Mouse (Mus musculus) effector memory CD4-positive, alpha-beta T cell, adult 5 months (primary cell): ENCODE measurements around the gene Corin. TPM values are rescaled to one million over a fixed set of nuclear protein-coding genes. Genes with fewer than 3 reads are reported as not detected.

Experiments used
- polyA plus RNA-seq: library from polyadenylated mRNA; unstranded; fragments of 100-300 nt; shearing (Covaris generic); gene quantifications from one replicate; pipeline ENCODE4 v1.2.1, GENCODE M21; 2017

The Corin gene
- polyA plus RNA-seq, result 0.29 TPM

GRCm38 (mm10) chr5:72503531-72504523 lies at the start of gene Corin:
Gene Corin, minus strand, starts transcription at chr5:72504473.

Other genes starting within 250 kb of the Corin start
- gene Nfxl1, start 55.2 kb upstream of the Corin start, polyA plus RNA-seq, result 11.4 TPM
- not detected for gene Zar1, start 76.8 kb upstream of the Corin start, polyA plus RNA-seq
- gene Gm5868, start 83.1 kb upstream of the Corin start, polyA plus RNA-seq, result not detected
- 0.26 TPM for gene Cnga1, start 139.8 kb upstream of the Corin start, polyA plus RNA-seq
- 7.8 TPM for gene Nipal1, start 143.3 kb upstream of the Corin start, polyA plus RNA-seq
- 120 TPM for gene Txk, start 248.3 kb upstream of the Corin start, polyA plus RNA-seq